Mouse (Mus musculus) skeletal muscle tissue, adult 2 months (tissue): ENCODE data around the gene Osgin1.

Source experiments
- DNase-seq: peaks from one replicate; pipeline ENCODE4 v3.0.0-alpha.2; 2012; ENCODE audit warnings: low read depth, low spot score

The Osgin1 gene

GRCm38 (mm10) chr8:119423631-119424141, 10.2 kb upstream of the Osgin1 start:
- peak; percentile 63 for DNase-seq

GRCm38 (mm10) chr8:119424199-119424733, 9.7 kb upstream of the Osgin1 start:
- DNase-seq = no peak

GRCm38 (mm10) chr8:119424740-119425139, 9.2 kb upstream of the Osgin1 start:
- no peak for DNase-seq

- DNase-seq = peak; percentile 57
Measured at GRCm38 (mm10) chr8:119425533-119425932, 8.4 kb upstream of the Osgin1 start.

- peak; percentile 35 for DNase-seq
Measured at GRCm38 (mm10) chr8:119426069-119426735, 7.7 kb upstream of the Osgin1 start.

GRCm38 (mm10) chr8:119427634-119428349, 6.1 kb upstream of the Osgin1 start:
- peak; percentile 46 for DNase-seq

- DNase-seq = no peak
Measured at GRCm38 (mm10) chr8:119428350-119428740, 5.6 kb upstream of the Osgin1 start.

GRCm38 (mm10) chr8:119428766-119429327, 5.1 kb upstream of the Osgin1 start:
- DNase-seq = no peak

- DNase-seq = no peak
Measured at GRCm38 (mm10) chr8:119429552-119429951, 4.4 kb upstream of the Osgin1 start.

GRCm38 (mm10) chr8:119430250-119430649, 3.7 kb upstream of the Osgin1 start:
- no peak for DNase-seq

- no peak for DNase-seq
Measured at GRCm38 (mm10) chr8:119430690-119431089, 3.2 kb upstream of the Osgin1 start.

- DNase-seq = no peak
Measured at GRCm38 (mm10) chr8:119432372-119432771, 1.6 kb upstream of the Osgin1 start.

GRCm38 (mm10) chr8:119434569-119434968, 645 bp downstream of the Osgin1 start:
- no peak for DNase-seq

- no peak for DNase-seq
Measured at GRCm38 (mm10) chr8:119435527-119435926, 1.6 kb downstream of the Osgin1 start.

GRCm38 (mm10) chr8:119436331-119436730, 2.4 kb downstream of the Osgin1 start:
- no peak for DNase-seq

- peak; percentile 92 for DNase-seq
Measured at GRCm38 (mm10) chr8:119436933-119437332, 3.0 kb downstream of the Osgin1 start.

GRCm38 (mm10) chr8:119437506-119437905, 3.6 kb downstream of the Osgin1 start:
- no peak for DNase-seq

- no peak for DNase-seq
Measured at GRCm38 (mm10) chr8:119438876-119439275, 5.0 kb downstream of the Osgin1 start.

- no peak for DNase-seq
Measured at GRCm38 (mm10) chr8:119439424-119439823, 5.5 kb downstream of the Osgin1 start.

GRCm38 (mm10) chr8:119439893-119440249, 5.9 kb downstream of the Osgin1 start:
- peak; percentile 38 for DNase-seq

GRCm38 (mm10) chr8:119440250-119440951, 6.5 kb downstream of the Osgin1 start:
- peak; percentile 92 for DNase-seq

GRCm38 (mm10) chr8:119440952-119441270, 7.0 kb downstream of the Osgin1 start:
- DNase-seq = no peak
